Mouse (Mus musculus) cerebral cortex, adult 2 months (tissue): ENCODE measurements around the gene Gm10282.

ENCODE experiments used
- WGBS: fragments of 180-500 bp; shearing (Covaris S2); methylation state at CpG from one replicate; pipeline ENCODE4 v1.1.7; 2018; 5-methylcytosine and 5-hydroxymethylcytosine counted together

Gene Gm10282

GRCm38 (mm10) chr8:72296561-72296960 is 8.5 kb downstream of the Gm10282 start:
- WGBS: 95% methylated on average over 8 of the region's 8 CpGs

GRCm38 (mm10) chr8:72295679-72296078 is 9.4 kb downstream of the Gm10282 start:
- WGBS: 5% methylated on average over 8 of the region's 8 CpGs

DNA sequence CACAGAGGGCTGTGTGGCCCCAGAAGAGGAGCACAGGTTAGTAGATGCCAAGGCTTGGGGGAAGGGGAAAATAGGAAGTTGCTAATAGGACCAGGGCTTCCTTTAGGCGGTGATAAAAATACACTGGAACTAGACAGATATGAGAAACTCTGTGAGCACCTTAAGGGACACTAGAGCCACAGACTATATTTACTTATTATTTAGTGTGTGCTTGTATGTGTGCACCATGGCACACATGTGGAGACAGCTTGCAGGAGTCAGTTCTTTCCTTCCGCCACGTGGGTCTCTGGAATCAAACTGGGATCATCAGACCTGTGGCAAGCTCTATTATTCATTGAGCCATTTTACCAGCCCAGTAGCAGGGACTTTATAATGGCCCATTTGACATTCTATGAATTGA is 9.9 kb downstream of the Gm10282 start:
- 57% methylated on average over 3 of the region's 3 CpGs for WGBS

- 94% methylated on average over 2 of the region's 2 CpGs for WGBS
These were observed 14.0 kb downstream of the Gm10282 start for GRCm38 (mm10) chr8:72291104-72291503.

- WGBS: 80% methylated on average over 4 of the region's 4 CpGs
These were observed 19.8 kb downstream of the Gm10282 start for GRCm38 (mm10) chr8:72285285-72285684.

DNA sequence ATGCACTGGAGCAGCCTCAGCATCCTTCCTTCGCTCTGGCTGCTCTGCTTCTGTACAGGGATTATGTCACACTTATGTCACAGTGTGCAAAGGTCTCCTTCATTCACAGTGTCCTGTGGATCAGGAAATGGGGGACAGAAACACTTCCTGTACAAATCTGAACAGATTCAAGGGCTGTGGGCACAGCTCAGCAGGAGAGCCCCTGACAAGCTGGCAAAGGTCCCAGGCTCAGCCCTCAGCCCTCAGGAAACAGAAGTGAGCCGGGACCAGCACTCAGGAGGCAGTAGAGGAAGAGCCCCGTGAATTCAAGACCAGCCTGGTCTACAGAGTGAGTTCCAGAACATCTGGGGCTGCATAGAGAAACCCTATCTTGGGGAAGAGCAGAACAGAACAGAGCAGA is 23.4 kb downstream of the Gm10282 start:
- 36% methylated on average over 3 of the region's 3 CpGs for WGBS

DNA sequence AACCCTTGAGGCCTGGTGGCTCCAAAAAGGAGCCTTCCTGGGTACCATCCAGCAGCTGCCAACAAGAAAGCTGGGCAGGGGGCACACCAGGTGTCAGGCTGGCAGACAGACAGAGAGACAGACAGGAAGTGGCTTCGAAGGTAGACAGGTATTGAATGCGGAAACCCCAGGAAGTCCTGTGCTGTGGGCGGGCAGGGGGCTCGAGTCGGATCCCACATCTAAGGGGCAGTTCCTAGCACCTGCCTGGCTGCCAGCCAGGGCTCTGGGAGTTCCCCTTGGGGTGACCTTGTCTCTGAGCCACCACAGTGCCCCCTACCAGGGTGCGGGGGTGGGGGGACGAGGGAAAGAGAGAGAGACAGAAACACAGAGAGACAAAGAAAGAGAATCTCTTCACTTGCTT is 25.9 kb downstream of the Gm10282 start:
- WGBS: 81% methylated on average over 7 of the region's 7 CpGs

- 91% methylated on average over 3 of the region's 3 CpGs for WGBS
These were observed 27.8 kb downstream of the Gm10282 start for GRCm38 (mm10) chr8:72277244-72277643.

DNA sequence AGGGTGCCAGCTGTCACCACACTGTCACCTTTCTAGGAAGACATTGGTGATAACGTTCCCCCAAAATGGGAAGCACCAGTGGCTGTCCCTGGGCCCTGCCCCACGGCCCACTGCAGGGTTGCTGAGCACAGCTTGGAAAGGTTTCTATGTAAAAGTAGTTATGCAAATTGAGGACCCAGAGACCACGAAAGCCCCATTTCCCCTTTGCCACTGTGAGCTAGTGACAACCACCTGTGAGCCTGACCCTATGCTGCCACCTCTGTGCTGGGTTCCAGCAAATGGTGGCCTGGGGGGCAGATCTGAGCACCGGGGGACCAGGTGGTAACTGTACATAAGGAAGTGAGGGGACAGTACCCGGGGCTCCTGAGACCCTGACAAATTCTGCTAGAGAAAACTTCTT is 31.3 kb downstream of the Gm10282 start:
- 82% methylated on average over 5 of the region's 5 CpGs for WGBS

GRCm38 (mm10) chr8:72273111-72273770 is 31.8 kb downstream of the Gm10282 start:
- 93% methylated on average over 1 of the region's 1 CpGs for WGBS

DNA sequence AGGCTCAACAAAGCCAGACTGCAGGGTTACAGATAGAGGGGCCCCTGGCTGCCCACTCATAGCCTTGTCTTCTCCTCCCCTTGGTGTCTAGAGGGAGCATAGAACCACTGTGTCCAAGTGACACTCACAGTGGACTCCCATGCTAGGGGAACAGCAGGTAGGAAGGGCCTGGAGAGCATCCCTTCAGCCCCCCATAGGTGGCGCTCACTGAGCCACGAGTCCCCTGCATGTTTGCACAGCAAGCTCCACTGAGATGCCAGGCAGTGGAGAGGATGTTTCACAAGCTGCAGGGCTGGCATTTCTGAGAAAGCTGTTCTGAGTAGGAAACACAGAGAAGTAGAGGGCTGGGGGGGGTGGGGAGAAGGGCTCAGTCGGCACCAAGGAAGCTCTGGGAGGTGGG is 32.7 kb downstream of the Gm10282 start:
- WGBS: 8% methylated on average over 3 of the region's 3 CpGs

GRCm38 (mm10) chr8:72271691-72272090 is 33.4 kb downstream of the Gm10282 start:
- 80% methylated on average over 3 of the region's 3 CpGs for WGBS

DNA sequence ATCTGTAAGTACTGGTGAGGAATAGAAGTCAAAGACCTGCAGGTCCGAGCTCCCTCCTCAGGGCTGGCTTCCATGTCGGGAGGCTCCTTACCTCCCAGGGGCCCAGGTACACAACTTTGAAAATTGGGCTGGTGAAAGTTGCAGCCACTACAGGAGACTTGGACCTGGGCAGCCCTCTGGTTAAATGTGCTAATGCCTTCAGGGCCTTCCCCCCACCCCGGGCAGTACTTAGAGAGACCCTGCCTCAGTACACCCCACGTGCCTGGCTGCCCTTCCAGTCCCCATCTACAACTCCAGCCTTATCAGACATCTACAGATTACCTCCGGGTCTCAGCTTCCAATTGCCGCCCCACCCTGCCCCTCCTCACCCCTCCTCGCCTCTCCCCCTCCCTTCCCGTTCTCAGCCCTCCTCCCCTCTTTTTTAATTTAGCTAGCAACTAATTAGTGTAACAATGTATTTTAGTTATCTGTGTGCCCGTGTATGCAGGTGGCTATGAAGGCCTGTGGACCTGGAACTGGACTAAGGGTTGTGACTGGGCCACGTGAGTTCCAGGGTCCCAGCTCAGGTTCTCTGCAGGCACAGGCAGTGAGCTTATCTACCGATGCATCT is 33.9 kb downstream of the Gm10282 start:
- 80% methylated on average over 11 of the region's 11 CpGs for WGBS

DNA sequence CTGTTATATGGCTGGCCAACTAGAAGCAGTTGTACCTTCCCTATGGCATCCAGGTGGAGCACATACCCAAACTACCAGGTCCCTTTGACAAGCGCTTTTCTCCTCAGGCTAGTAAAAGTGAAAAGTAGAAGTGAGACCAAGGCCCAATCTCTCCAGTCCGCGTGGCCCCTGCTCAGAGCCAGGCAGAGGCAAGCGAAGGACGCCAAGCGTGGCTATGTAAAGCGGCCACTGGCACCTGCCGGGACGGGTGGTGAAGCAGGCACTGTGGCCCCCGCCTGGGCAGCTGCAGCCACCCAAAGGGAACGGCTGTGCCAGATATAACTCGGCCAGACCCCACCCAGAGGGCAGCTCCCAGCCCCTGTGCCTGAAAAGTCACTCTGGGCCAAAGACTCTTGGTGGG is 34.5 kb downstream of the Gm10282 start:
- WGBS: 89% methylated on average over 12 of the region's 12 CpGs

DNA sequence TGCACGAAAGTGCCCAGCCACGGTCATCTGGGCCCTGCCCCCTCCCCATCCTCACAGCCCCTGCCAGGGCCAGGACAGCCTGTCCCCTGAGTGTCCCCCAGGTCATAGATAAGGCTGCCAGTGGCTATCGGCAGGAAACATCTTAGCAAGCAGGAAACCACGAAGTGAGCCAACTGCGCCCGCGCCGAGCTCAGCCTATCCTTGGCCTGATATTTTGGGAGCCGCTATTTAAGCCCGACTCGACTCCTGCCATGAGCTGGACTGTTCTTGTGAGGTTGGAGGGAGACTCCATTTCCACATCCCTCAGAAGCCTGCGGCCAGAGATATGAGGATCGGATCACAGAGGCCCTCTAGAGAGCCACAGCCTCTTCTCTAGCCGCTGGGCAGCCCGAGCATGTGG is 36.7 kb downstream of the Gm10282 start:
- 68% methylated on average over 15 of the region's 15 CpGs for WGBS

DNA sequence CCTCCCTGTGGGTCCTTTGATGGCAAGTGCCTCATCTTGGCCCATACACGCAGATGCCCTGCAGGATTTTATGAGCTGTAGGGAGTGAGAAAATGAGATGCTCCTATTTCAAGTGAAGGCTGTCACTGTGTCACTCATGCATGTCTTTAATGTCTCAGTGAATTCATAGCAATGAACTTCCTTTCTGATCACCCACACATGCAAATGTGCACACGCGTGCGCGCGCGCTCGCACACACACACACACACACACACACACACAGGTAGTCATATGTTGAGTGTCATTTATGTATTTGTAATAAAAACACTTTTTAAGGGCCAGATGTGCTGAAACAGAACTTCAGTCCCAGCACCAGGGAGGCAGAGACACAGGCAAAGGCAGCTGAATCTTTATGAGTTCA is 38.0 kb downstream of the Gm10282 start:
- WGBS: 98% methylated on average over 8 of the region's 8 CpGs

- 42% methylated on average over 7 of the region's 7 CpGs for WGBS
These were observed 39.7 kb downstream of the Gm10282 start for GRCm38 (mm10) chr8:72265342-72265741.

DNA sequence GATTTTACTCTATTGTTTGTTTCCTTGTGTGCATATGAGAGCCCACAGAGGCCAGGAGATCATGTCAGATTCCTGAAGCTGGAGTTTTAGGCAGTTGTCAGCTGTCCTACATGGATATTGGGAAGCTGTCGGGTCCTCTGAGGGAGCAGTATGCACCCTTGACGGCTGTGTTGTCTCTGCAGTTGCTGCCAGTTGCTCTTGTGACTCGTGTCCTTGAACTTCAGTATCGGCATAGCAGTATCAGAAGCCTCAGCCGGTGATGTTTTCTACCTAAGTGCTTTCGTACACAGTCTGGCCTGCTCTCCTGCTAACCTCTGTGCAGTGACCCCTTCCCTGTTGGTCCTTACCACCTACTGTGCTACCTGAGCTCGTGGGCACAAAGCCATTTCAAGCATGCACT is 41.6 kb downstream of the Gm10282 start:
- WGBS: 86% methylated on average over 7 of the region's 7 CpGs

DNA sequence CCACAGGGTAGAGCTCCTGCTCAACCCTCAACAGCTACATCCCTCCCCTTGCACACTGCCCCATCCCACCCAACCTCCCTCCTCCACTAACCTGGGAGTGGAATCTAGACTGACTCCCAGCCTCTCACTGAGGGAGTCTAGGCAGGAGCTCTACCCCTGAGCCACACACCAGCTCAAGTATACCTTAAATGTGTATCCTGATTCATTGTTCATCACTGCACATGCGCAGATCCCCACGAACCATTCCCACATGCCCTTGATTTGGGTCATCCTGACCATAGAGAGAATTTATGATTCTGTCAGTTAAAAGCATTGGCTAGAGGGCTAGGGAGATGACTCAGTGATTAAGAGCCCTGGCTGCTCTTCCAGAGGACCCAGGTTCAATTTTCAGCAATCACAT is 42.3 kb downstream of the Gm10282 start:
- WGBS: 99% methylated on average over 2 of the region's 2 CpGs

DNA sequence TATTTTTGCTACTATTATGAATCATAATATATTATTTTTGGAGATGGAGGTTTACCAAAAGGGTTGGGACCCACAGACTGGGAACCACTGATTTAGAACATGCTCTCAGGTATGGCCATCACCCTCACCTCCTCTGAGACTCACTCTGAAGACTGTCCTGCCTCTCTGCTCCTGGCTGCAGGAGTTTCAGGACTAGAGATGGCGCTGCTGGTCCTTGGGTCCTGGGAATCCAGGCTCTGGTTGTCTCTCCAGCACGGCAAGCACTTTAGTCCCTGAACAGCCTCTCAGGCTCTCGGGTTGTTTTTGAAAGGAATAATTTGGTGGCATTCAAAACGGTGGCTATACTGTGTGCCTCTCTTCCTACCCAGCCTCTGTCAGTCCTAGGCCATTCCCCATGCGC is 43.2 kb downstream of the Gm10282 start:
- 60% methylated on average over 5 of the region's 5 CpGs for WGBS

DNA sequence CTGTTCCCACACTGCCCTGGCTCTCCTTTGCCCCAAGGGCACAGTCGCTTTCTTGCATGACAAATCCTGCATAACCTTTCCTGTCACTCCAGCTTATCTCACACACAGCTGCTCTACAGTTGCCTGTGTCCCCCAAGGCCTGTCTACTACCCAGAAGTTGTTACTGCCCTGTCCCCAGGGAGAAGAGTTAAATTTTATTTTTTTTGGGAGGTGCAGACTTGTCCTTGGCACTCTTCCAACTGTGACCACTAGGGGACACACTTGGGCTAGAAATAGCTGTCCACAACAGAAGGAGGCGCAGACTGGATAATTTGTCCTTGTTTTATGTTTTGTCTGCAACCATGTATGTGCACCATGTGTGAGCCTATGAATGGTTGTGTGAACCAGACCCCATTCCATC is 44.0 kb downstream of the Gm10282 start:
- 54% methylated on average over 2 of the region's 2 CpGs for WGBS

DNA sequence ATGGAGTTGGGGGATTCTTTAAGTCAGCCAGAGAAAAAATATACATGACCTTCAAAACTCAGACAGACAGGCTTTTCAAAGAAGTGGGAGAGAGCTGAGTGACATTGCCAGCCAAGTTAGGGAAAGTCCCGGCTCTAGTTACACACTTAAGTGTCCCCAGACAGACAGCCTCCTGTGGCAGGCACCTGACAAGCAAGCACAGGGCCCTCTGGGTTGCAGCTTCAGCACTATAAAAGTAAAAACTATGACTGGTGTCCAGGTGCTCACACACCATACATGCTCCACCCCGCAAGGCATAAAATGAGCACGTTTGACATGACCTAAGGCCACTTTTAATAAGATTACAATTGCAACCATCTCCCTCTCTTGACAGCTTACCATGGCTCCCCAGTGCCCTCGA is 44.5 kb downstream of the Gm10282 start:
- 66% methylated on average over 4 of the region's 4 CpGs for WGBS

DNA sequence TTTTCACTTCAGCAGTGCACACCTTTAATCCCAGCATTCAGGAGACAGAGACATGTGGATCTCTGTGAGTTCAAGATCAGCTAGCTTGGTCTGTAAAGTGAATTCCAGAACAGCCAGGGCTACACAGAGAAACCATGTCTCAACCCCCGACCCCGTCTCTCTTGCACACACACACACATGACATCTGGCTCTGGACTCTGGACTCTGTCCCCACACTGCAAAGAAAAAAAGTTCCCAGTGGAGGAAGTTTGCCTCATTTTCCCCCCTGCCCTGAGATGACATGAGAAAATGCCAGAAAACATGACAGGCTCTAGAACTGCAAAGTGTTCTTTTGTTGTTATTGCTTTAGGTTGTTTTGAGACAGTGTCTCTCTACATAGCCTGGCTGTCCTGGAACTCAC is 45.2 kb downstream of the Gm10282 start:
- WGBS: 82% methylated on average over 2 of the region's 2 CpGs

DNA sequence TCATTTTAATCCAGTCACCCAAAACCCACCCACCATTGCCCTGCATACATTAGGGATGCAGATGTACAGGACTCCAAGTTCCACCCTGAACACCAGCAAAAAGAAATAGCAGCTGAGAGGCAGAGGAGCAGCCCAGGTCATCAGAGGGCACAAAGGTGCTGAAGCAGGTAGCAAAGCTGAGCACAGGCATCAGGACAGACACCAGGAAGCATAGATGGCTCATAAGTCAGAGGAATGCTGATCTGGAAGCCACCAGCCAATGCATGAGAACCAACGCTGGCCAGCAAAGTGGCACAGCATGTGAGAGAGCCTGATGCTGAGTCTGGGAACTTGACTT is 47.2 kb downstream of the Gm10282 start:
- 75% methylated on average over 1 of the region's 1 CpGs for WGBS
